Mouse (Mus musculus): Measurements from ENCODE around the gene Cngb1.

- TF ChIP-seq CTCF (IDR thresholded peaks at IDR 0.05; ENCODE audit: low read depth), result peak; percentile 11; the same call in 1 of the 2 replicates
- no peak for TF ChIP-seq EP300 (IDR thresholded peaks at IDR 0.05; ENCODE audit: low read depth)
These were observed 8.3 kb upstream of the Cngb1 start for GRCm38 (mm10) chr8:95314707-95315106.
